Mouse (Mus musculus) liver, adult 2 months (tissue): ENCODE data around the gene Klhl42. TPM values are rescaled to one million over a fixed set of nuclear protein-coding genes. Genes with fewer than 3 reads are reported as not detected.

Experiments
- DNase-seq: peaks from one replicate; pipeline ENCODE4 v3.0.0-alpha.2; 2011; ENCODE audit warnings: low read depth, low spot score; ENCODE audit errors: extremely low read depth
- H3K27ac ChIP-seq: fragments of 200-500 bp; replicated peaks from 2 replicates; pipeline ENCODE4 v1.5.1; 2012; ENCODE audit warnings: low read depth, mild to moderate bottlenecking, control low read depth, inconsistent platforms, low read length; ENCODE audit not compliant: insufficient read depth
- H3K27me3 ChIP-seq: fragments of 200-500 bp; 2 replicates; pipeline ENCODE4 v1.6.1; 2012; ENCODE audit warnings: mild to moderate bottlenecking, moderate library complexity, low read length, inconsistent platforms; ENCODE audit not compliant: control insufficient read depth, insufficient read depth
- H3K36me3 ChIP-seq: fragments of 200-500 bp; 2 replicates; pipeline ENCODE4 v1.6.1; 2012; ENCODE audit warnings: low read length, inconsistent platforms; ENCODE audit not compliant: control insufficient read depth, insufficient read depth
- H3K4me1 ChIP-seq: fragments of 200-500 bp; 2 replicates; pipeline ENCODE4 v1.6.1; 2011; ENCODE audit warnings: low read length; ENCODE audit not compliant: control insufficient read depth, insufficient read depth
- H3K4me3 ChIP-seq: fragments of 200-500 bp; 2 replicates; pipeline ENCODE4 v1.5.1; 2011; ENCODE audit warnings: low read depth, mild to moderate bottlenecking, control low read depth, low read length, moderate library complexity; ENCODE audit not compliant: insufficient read depth
- H3K79me2 ChIP-seq: fragments of 200-500 bp; 2 replicates; pipeline ENCODE4 v1.6.1; 2012; ENCODE audit warnings: inconsistent platforms, mild to moderate bottlenecking, low read length, moderate library complexity; ENCODE audit not compliant: control insufficient read depth, insufficient read depth
- H3K9ac ChIP-seq: fragments of 200-500 bp; 2 replicates; pipeline ENCODE4 v1.6.1; 2012; ENCODE audit warnings: low read depth, mild to moderate bottlenecking, control low read depth, inconsistent platforms, low read length
- CTCF ChIP-seq: fragments of 200-500 bp; IDR thresholded peaks from 2 replicates; pipeline ENCODE4 v1.5.1; 2011; ENCODE audit warnings: low read depth, low read length, control low read depth
- POLR2A ChIP-seq: fragments of 200-500 bp; IDR thresholded peaks from 2 replicates; pipeline ENCODE4 v1.6.1; 2011; ENCODE audit warnings: low read length, control low read depth; ENCODE audit not compliant: insufficient read depth; ENCODE audit errors: extremely low read depth
- WGBS: fragments of 180-500 bp; shearing (Covaris S2); methylation state at CpG from one replicate; pipeline ENCODE4 v1.1.7; 2018; 5-methylcytosine and 5-hydroxymethylcytosine counted together
- polyA plus RNA-seq: library from polyadenylated mRNA; depleted of rRNA; stranded (reverse); fragments of >200 nt; gene quantifications from 2 replicates; pipeline ENCODE4 v1.2.3, GENCODE M21; 2012; rRNA removed
- total RNA-seq: library from RNA; depleted of rRNA; stranded (reverse); fragments of >200 nt; gene quantifications from 2 replicates; pipeline ENCODE4 v1.2.3, GENCODE M21; 2014; rRNA removed

The Klhl42 gene
- total and polyA plus RNA-seq, 2 experiments: 6.9 to 8.8 TPM

GRCm38 (mm10) chr6:147161818-147162584, 70.8 kb downstream of the Klhl42 start:
- TF ChIP-seq POLR2A (no peak), CTCF (no peak)
- no peak overlapping the region for H3K27ac ChIP-seq
- no peaks in the 10 kb centered on the region for H3K36me3 ChIP-seq
- no peaks in the 10 kb centered on the region for H3K27me3 ChIP-seq
- H3K4me3 ChIP-seq: no peak overlapping the region
- H3K9ac ChIP-seq: no peak overlapping the region
- no peak for DNase-seq
- 50% methylated on average over 5 of the region's 5 CpGs for WGBS
- H3K4me1 ChIP-seq: no peaks in the 10 kb centered on the region
- no peaks in the 10 kb centered on the region for H3K79me2 ChIP-seq

Other genes with a start within 250 kb of the Klhl42 start
- gene Smco2, start 241.3 kb upstream of the Klhl42 start, total RNA-seq: not detected in 2 replicates
- 0.06 TPM in 1 of 2 replicates, not detected in the other for gene Smco2, start 241.3 kb upstream of the Klhl42 start, polyA plus RNA-seq
- 20.8 and 24.1 TPM in 2 replicates for gene Ppfibp1, start 202.9 kb upstream of the Klhl42 start, total RNA-seq
- 6.7 and 6.9 TPM in 2 replicates for gene Ppfibp1, start 202.9 kb upstream of the Klhl42 start, polyA plus RNA-seq
- not detected in 2 replicates for gene 1700034J05Rik, start 137.0 kb upstream of the Klhl42 start, total RNA-seq
- gene 1700034J05Rik, start 137.0 kb upstream of the Klhl42 start, polyA plus RNA-seq: not detected in 2 replicates
- gene Rep15, start 58.8 kb upstream of the Klhl42 start, total RNA-seq: 0.37 and 0.67 TPM in 2 replicates
- gene Rep15, start 58.8 kb upstream of the Klhl42 start, polyA plus RNA-seq: 0.05 TPM in 1 of 2 replicates, not detected in the other
- 15.2 and 22.1 TPM in 2 replicates for gene Mrps35, start 48.6 kb upstream of the Klhl42 start, total RNA-seq
- gene Mrps35, start 48.6 kb upstream of the Klhl42 start, polyA plus RNA-seq: 8.7 and 9.6 TPM in 2 replicates
- gene Mansc4, start 4.3 kb upstream of the Klhl42 start, total RNA-seq: 0.27 and 0.92 TPM in 2 replicates
- gene Mansc4, start 4.3 kb upstream of the Klhl42 start, polyA plus RNA-seq: 0.17 and 0.26 TPM in 2 replicates
- gene Pthlh, start 172.8 kb downstream of the Klhl42 start, total RNA-seq: not detected in 2 replicates
- not detected in 2 replicates for gene Pthlh, start 172.8 kb downstream of the Klhl42 start, polyA plus RNA-seq